Mouse (Mus musculus) erythroblast, embryonic 14.5 days (primary cell): ENCODE results near the gene Mapk1.

ENCODE experiments used
- GATA1 ChIP-seq: IDR thresholded peaks from 2 replicates; pipeline ENCODE4 v1.6.1; 2012; ENCODE audit warnings: low read length, inconsistent platforms, mixed read lengths
- TAL1 ChIP-seq: IDR thresholded peaks from 3 replicates; pipeline ENCODE4 v1.6.1; 2012; ENCODE audit warnings: low read length, inconsistent platforms, mixed read lengths

- TF ChIP-seq TAL1: no peak
- no peak for TF ChIP-seq GATA1
Observed at GRCm38 (mm10) chr16:17052087-17052486, 68.9 kb downstream of the Mapk1 start.
